Mouse (Mus musculus) forebrain, embryonic 14.5 days (tissue): ENCODE data around the gene Lin7c. TPM values are rescaled to one million over a fixed set of nuclear protein-coding genes. Genes with fewer than 3 reads are reported as not detected.

Experiments
- ATAC-seq: fragments of 200-750 bp; cut with Nextera tagmentation; 2 replicates; pipeline ENCODE4 v1.8.0; 2017; ENCODE audit warnings: mild to moderate bottlenecking, moderate library complexity
- DNase-seq: peaks from one replicate; pipeline ENCODE4 v3.0.0-alpha.2; 2015; ENCODE audit warnings: low spot score
- H3K27ac ChIP-seq: fragments of 300-500 bp; sonication (generic); 2 replicates; pipeline ENCODE4 v1.5.1; 2014; ENCODE audit warnings: low read depth, mild to moderate bottlenecking, control low read depth, low read length, moderate library complexity
- H3K27me3 ChIP-seq: fragments of 300-500 bp; sonication (generic); replicated peaks from 2 replicates; pipeline ENCODE4 v1.6.1; 2014; ENCODE audit warnings: low read length, control low read depth, mixed read lengths; ENCODE audit not compliant: control insufficient read depth, insufficient read depth
- H3K36me3 ChIP-seq: fragments of 300-500 bp; sonication (generic); 2 replicates; pipeline ENCODE4 v1.6.1; 2014; ENCODE audit warnings: low read length, control low read depth; ENCODE audit not compliant: control insufficient read depth, insufficient read depth
- H3K4me1 ChIP-seq: fragments of 300-500 bp; sonication (generic); 2 replicates; pipeline ENCODE4 v1.6.1; 2014; ENCODE audit warnings: antibody characterized with exemption, low read length, control low read depth; ENCODE audit not compliant: control insufficient read depth, insufficient read depth
- H3K4me2 ChIP-seq: fragments of 300-500 bp; sonication (generic); 2 replicates; pipeline ENCODE4 v1.6.1; 2014; ENCODE audit warnings: mild to moderate bottlenecking, control low read depth, low read length
- H3K4me3 ChIP-seq: fragments of 300-500 bp; sonication (generic); 2 replicates; pipeline ENCODE4 v1.5.1; 2014; ENCODE audit warnings: low read depth, low read length, control low read depth
- H3K9ac ChIP-seq: fragments of 300-500 bp; sonication (generic); 2 replicates; pipeline ENCODE4 v1.6.1; 2014; ENCODE audit warnings: mild to moderate bottlenecking, low read length, control low read depth, moderate library complexity
- H3K9me3 ChIP-seq: fragments of 300-500 bp; sonication (generic); replicated peaks from 2 replicates; pipeline ENCODE4 v1.6.1; 2016; ENCODE audit warnings: low read length, control low read depth, mixed read lengths; ENCODE audit not compliant: control insufficient read depth
- WGBS: fragments of 180-500 bp; shearing (Covaris S2); extraction: QIAGEN DNeasy Blood & Tissue Kit; methylation state at CpG from one replicate; pipeline ENCODE4 v1.1.7; 2014; 5-methylcytosine and 5-hydroxymethylcytosine counted together
- polyA plus RNA-seq: library from polyadenylated mRNA; unstranded; fragments of >200 nt; fragmentation: Nextera tagmentation; extraction: Ambion mirVana; gene quantifications from 2 replicates; pipeline ENCODE4 v1.2.1, GENCODE M21; 2014

Gene Lin7c
- polyA plus RNA-seq, 1 experiment from 2014 or later: 177 TPM

- Histone ChIP-seq H3K4me1 (no peaks in the 10 kb centered on the region), H3K36me3 (no peaks in the 10 kb centered on the region), H3K27me3 (0 out of 2 replicates have a peak, but pooled peaks cover 3% of the 10 kb centered on the region), H3K27ac (no peak overlapping the region), H3K4me2 (no peak overlapping the region), H3K4me3 (no peak overlapping the region), H3K9ac (no peak overlapping the region), H3K9me3 (no peaks in the 10 kb centered on the region)
- no peak for ATAC-seq
- no peak for DNase-seq
- 80% methylated on average over 2 of the region's 2 CpGs for WGBS
Observed at GRCm38 (mm10) chr2:109909122-109909521, 18.5 kb downstream of the Lin7c start.

- Histone ChIP-seq H3K9ac (no peak overlapping the region), H3K4me2 (no peak overlapping the region), H3K27ac (no peak overlapping the region), H3K4me1 (no peaks in the 10 kb centered on the region), H3K27me3 (0 out of 2 replicates have a peak, but pooled peaks cover 6% of the 10 kb centered on the region), H3K9me3 (no peaks in the 10 kb centered on the region), H3K4me3 (no peak overlapping the region), H3K36me3 (no peaks in the 10 kb centered on the region)
- WGBS: 96% methylated on average over 8 of the region's 8 CpGs
- no peak for DNase-seq
- no peak for ATAC-seq
Observed at GRCm38 (mm10) chr2:109912216-109912615, 21.6 kb downstream of the Lin7c start.

DNA sequence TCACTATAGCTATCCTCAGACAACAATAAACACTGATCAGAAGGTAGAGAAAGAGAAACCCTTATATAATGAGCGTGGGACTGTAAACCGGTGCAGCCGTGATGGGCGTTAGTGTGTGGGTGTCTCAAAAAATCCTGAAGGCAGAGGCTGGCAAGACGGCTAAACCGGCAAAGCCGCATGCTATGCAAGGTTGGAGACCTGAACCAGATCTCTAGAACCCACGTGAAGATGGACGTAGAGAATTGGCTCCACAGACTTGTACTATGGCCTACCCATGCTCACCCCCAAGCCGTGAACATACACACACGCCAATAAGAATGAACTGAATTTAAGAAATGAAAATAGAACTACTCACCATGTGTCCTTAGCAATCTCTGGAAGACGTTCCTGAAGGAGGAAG is 22.1 kb downstream of the Lin7c start:
- ATAC-seq (no peak), DNase-seq (no peak)
- Histone ChIP-seq H3K27me3 (0 out of 2 replicates have a peak, but pooled peaks cover 6% of the 10 kb centered on the region), H3K4me2 (no peak overlapping the region), H3K9ac (no peak overlapping the region), H3K4me3 (no peak overlapping the region), H3K27ac (no peak overlapping the region), H3K9me3 (no peaks in the 10 kb centered on the region), H3K4me1 (no peaks in the 10 kb centered on the region), H3K36me3 (no peaks in the 10 kb centered on the region)
- WGBS: 89% methylated on average over 12 of the region's 12 CpGs

DNA sequence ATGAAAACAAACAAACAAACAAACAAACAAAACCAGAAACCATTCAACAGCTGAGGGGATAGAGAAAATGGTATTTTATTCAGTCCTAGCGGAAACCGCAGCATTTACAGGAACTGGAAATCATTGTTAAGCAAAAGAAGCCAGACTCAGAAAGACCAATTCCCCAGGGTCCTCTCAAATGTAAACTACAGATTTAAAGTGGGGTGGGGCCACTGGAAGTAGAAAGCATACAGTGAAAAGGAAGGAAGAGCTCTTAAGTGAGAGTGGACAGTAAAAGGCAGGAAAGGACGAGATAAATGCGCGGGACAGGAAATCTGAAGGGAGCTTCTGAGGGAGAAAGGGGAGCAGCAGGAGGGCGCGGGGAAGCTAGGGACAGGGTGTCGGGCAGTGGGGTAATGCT is 22.6 kb downstream of the Lin7c start:
- no peaks in the 10 kb centered on the region for H3K9me3 ChIP-seq
- ATAC-seq: no peak
- H3K27ac ChIP-seq: no peak overlapping the region
- no peak for DNase-seq
- H3K4me2 ChIP-seq: no peak overlapping the region
- peaks cover 1% of the 10 kb centered on the region; the same call in 1 of the 2 replicates for H3K4me1 ChIP-seq
- 82% methylated on average over 8 of the region's 8 CpGs for WGBS
- H3K9ac ChIP-seq: no peak overlapping the region
- H3K4me3 ChIP-seq: no peak overlapping the region
- no peaks in the 10 kb centered on the region for H3K36me3 ChIP-seq
- H3K27me3 ChIP-seq: 0 out of 2 replicates have a peak, but pooled peaks cover 6% of the 10 kb centered on the region

GRCm38 (mm10) chr2:109914601-109915000 is 23.9 kb downstream of the Lin7c start:
- H3K9me3 ChIP-seq: no peaks in the 10 kb centered on the region
- peaks cover 15% of the 10 kb centered on the region for H3K27me3 ChIP-seq
- no peak overlapping the region for H3K4me2 ChIP-seq
- H3K4me3 ChIP-seq: no peak overlapping the region
- H3K36me3 ChIP-seq: no peaks in the 10 kb centered on the region
- H3K27ac ChIP-seq: no peak overlapping the region
- peaks cover 12% of the 10 kb centered on the region for H3K4me1 ChIP-seq
- DNase-seq (no peak), ATAC-seq (no peak)
- H3K9ac ChIP-seq: no peak overlapping the region

- Histone ChIP-seq H3K9ac (no peak overlapping the region), H3K27ac (no peak overlapping the region)
Observed at GRCm38 (mm10) chr2:109916782-109917495, 26.3 kb downstream of the Lin7c start.

GRCm38 (mm10) chr2:109917496-109918413 is 27.1 kb downstream of the Lin7c start, which contains the start of gene Lgr4:
Gene Lgr4 (plus strand): TSS chr2:109917647.
- Histone ChIP-seq H3K4me3 (peak within 1 kb of the TSS; percentile 73), H3K9me3 (no peaks in the 10 kb centered on the region), H3K27me3 (peaks cover 23% of the 10 kb centered on the region), H3K4me1 (peaks cover 12% of the 10 kb centered on the region), H3K4me2 (peak within 1 kb of the TSS; percentile 79), H3K9ac (peak within 1 kb of the TSS; percentile 80), H3K27ac (peak within 1 kb of the TSS; percentile 84), H3K36me3 (no peaks in the 10 kb centered on the region)
- WGBS: under 1% methylated on average over 67 of the region's 111 CpGs
- ATAC-seq (peak; percentile 98), DNase-seq (peak; percentile 97)

More at GRCm38 (mm10) chr2:109916782-109917495, 26.3 kb downstream of the Lin7c start:
- ATAC-seq (no peak; the same call in 1 of the 2 replicates), DNase-seq (no peak)
- Histone ChIP-seq H3K27me3 (peaks cover 23% of the 10 kb centered on the region), H3K9me3 (no peaks in the 10 kb centered on the region), H3K4me2 (peak overlapping the region; percentile 79), H3K36me3 (no peaks in the 10 kb centered on the region), H3K4me3 (peak overlapping the region; percentile 73), H3K4me1 (peaks cover 12% of the 10 kb centered on the region)
- WGBS: 4% methylated on average over 11 of the region's 11 CpGs

DNA sequence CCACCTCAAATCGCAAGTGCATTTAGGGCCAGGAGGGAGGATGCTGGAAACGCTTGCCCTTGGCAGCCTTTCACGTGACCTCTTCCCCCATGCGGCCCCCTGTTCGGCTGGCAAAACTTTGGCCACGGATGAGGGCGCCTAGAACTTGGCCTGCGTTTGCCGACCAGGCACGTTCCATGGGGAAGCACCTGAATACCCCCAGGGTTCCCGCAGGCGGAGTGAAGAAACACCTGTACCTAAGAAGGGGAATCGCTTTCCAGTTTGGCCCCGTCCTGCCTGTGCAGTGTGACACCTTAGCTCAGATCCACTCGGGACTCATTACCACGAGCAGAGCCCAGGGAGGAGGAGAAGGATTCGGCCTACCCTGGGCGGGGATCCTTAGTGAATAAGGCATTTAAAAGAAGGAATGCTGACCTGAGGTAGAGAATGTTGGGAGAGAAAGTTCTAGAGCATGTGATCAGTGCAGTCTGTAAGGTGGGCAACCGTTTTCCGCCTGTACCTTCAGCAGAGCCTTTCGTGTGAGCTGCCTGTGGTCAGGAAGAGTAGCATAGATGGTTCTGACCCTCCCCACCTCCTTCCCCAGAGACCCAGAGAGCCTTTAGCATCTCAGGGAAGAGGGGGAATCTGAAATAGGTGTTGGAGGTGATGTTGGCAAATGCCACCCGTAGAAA is 28.1 kb downstream of the Lin7c start:
- DNase-seq: no peak
- H3K27ac ChIP-seq: no peak overlapping the region

More for the DNA sequence above, 28.1 kb downstream of the Lin7c start:
- Histone ChIP-seq H3K4me1 (peaks cover 12% of the 10 kb centered on the region), H3K36me3 (no peaks in the 10 kb centered on the region), H3K27me3 (peaks cover 19% of the 10 kb centered on the region), H3K4me2 (peak overlapping the region; percentile 79), H3K4me3 (peak overlapping the region; percentile 73), H3K9me3 (no peaks in the 10 kb centered on the region), H3K9ac (peak overlapping the region; percentile 80; the same call in 1 of the 2 replicates)
- ATAC-seq: no peak
- WGBS: 6% methylated on average over 22 of the region's 22 CpGs
